Mouse (Mus musculus) 3134 (cell line): ENCODE measurements around the gene Tmem273.

Source experiments
- DNase-seq: peaks from one replicate; pipeline ENCODE4 v3.0.0-alpha.2; 2011; ENCODE audit warnings: low spot score; ENCODE audit not compliant: insufficient read length; ENCODE audit errors: extremely low read depth

Tmem273 gene

GRCm38 (mm10) chr14:32801662-32802024, 15.9 kb downstream of the Tmem273 start:
- no peak for DNase-seq

- DNase-seq = no peak
These were observed 24.3 kb downstream of the Tmem273 start for GRCm38 (mm10) chr14:32810111-32810510.

GRCm38 (mm10) chr14:32812429-32812828, 26.7 kb downstream of the Tmem273 start:
- DNase-seq = no peak

- no peak for DNase-seq
These were observed 29.2 kb downstream of the Tmem273 start for GRCm38 (mm10) chr14:32814961-32815360.

DNA sequence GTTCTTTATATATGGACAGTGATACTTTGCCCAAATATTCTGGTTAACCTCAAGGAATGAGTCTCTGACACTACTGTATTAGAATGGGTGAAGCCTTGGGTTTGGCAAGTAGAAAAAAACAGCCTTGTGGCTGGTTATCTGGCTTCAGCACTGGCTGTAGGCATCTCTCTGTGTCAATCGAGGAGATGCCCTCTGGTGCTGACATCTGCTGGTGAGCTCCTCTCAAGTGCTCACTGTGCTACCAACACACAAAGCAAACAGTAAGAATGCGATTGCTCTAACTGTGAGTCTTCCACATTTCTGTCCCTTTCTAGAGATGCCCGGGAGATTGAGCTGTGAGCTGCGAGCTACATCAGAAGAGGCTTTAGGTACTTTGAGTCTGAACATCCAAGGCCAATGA, 30.8 kb downstream of the Tmem273 start:
- no peak for DNase-seq

DNA sequence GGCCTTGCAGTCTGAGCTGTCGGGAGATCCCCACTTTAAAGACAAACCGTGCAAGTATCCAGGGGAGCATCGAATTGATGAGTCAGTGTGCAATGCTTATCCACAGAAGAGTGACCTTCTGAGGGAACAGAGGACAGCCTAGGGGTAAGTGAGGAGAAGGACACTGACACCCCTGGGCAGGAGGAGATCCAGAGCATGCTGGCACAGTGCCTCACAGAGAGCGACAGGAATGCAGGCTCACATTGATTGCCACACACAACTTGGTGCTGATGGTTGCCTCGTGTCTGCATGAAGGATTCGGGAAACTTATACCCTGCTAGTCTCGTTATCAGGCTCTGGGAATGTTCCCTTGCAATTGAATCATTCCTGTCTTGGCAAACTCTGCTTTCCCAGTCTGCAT, 31.5 kb downstream of the Tmem273 start:
- no peak for DNase-seq

DNA sequence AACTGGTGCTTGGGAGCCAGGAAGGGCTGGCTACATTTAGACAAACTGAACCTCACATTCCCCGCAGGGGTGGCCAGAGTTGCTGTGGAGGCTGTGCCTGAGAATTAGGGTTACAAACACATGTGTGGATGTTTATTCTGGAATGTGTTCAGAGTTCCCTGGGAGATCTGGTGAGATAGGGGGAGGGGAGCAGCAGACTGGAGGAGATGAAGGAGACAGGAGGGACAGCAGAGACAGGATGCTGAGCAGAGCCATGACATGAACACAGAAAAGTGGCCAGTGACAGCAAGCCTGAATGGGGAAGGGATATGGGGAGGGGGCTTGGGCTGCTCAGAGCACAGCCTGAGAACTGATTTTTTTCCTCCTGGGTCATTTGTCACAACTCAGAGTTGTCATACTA, 33.5 kb downstream of the Tmem273 start:
- no peak for DNase-seq

GRCm38 (mm10) chr14:32822812-32823211, 37.0 kb downstream of the Tmem273 start:
- no peak for DNase-seq

DNA sequence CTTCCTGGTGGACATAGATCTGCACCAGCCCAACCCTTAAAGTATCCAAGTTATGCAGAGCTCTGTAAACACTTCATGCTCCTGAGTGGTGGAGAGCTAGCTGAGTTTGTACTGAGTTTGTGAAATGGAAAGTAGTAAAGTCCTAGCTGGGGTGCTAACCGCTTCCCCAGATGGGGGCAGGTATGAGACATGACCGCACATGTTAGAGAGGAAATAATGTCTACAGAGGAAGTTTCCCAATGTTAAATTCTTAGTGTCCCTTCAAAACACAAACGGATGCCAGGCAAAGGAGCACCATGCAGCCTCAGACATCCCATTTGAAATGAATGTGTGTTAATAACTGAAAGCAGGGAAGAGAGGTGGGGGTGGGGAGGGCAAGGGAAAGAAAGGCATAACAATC, 38.1 kb downstream of the Tmem273 start:
- DNase-seq = no peak

GRCm38 (mm10) chr14:32824267-32825150, 38.7 kb downstream of the Tmem273 start:
- DNase-seq = no peak

- no peak for DNase-seq
These were observed 39.8 kb downstream of the Tmem273 start for GRCm38 (mm10) chr14:32825426-32826032.

DNA sequence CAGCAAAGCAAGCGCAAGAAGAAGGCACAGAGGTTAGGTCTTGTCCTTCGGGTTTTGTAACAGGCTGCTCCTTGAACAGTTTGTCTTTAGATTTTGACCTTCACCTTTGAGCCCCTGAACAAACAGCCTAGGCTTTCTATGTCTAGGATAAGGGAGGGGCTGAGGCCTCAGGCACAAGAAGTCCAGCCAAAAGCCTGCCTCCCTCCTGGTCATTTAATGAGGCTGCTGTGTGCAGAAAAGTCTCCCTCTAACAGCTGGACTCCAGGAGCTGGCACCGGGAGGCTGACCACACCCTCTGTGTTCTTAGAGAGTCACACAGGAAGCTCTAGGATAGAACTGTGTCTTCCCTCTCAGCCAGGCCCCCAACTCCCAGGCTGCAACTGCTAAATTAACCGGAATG, 41.4 kb downstream of the Tmem273 start:
- no peak for DNase-seq

GRCm38 (mm10) chr14:32827994-32828650, 42.4 kb downstream of the Tmem273 start:
- no peak for DNase-seq

GRCm38 (mm10) chr14:32833847-32834246, 48.1 kb downstream of the Tmem273 start, which contains the start of gene Fam170b:
Gene Fam170b (plus strand): TSS chr14:32833962.
- DNase-seq = no peak

DNA sequence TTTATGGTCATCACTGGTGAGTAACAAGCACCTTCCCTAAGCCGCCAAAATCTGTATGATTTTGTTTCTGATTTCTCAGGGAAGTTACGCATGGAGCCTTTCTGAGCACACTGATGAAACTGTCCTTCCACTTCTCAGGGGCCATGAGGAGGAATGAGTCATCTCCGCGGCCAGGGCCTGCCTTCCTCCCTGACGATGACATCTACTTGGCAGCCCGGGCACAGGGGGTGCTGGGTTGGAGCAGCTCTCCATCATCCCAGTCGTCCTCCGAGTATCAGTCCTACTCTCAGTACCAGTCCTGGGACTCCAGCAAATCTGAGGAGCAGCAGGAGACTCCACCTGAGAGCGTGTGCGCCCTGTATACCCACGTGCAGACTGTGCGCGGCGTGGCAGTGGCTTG, 49.4 kb downstream of the Tmem273 start:
- DNase-seq = no peak

DNA sequence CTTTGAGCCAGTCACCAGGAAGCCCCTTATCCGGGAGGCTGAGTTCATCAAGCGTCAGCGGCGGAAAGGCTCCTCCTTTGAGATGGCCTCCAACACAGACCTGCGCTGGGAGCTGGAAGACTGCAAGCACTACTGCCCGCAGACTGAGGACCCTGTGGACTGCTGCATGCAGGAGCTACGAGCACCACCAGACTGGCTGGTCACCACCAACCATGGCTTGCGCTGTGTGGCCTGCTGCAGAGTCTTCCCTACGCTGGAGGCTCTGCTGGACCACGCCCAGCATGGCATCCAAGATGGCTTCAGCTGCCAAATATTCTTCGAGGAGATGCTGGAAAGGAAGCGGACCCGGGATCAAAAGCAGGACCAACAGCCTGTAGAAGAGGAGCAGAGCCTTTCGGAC, 49.8 kb downstream of the Tmem273 start:
- DNase-seq = no peak

GRCm38 (mm10) chr14:32836191-32836590, 50.4 kb downstream of the Tmem273 start:
- DNase-seq = no peak

DNA sequence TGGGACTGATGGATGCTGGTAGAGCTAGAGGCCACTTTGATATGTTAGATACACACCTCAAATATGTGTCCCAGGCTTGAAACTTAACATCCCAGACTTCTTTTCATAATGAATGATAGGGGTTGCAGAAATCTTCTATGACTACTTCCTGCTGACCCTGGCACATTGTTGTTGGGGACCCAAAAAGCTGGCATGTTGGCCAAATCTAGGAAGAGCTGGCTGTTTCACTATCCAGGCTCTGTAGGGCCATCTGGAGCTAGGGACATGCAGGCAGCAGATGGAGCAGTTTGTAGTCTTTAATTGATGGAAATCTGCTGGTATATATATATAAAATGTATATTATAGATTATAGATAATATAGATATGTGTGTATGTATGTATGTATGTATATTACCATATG, 56.3 kb downstream of the Tmem273 start:
- no peak for DNase-seq

DNA sequence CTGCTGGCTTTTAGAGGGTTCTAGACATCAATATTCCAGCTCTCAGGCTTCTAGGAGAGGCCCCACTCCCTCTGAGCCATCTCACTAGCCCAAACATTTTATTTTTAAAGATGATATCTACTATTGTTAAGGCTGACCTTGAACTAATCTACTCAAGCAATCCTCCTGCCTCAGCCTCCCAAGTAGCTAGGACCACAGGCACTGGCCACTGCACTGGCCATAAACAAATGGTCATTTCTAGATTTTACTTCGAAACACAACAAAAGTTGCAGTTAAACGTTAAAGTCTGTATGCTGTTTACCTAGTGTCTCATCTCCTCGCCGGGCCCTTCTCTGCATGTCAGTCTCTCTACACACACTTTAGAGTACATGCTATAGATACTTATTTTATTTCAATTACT, 68.3 kb downstream of the Tmem273 start:
- no peak for DNase-seq

DNA sequence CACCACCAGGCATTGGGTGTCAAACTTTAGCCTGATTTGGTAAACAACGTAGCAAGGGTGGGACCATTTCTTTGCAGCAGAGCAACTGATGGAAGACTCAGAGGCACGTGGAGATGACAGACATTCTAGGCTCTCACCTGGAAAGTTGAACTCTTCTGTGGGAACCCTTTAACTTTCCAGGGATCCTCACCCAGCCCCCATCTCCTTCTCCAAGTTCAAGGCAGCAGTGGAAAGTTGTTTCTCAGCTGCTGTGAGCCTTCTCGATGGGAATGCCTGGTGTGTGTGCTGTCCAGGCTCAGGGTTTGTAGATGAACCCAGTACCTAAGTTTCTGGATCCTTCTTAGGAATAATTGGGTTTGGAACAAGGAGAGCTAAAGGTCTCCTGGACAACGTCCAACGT, 70.5 kb downstream of the Tmem273 start:
- no peak for DNase-seq

DNA sequence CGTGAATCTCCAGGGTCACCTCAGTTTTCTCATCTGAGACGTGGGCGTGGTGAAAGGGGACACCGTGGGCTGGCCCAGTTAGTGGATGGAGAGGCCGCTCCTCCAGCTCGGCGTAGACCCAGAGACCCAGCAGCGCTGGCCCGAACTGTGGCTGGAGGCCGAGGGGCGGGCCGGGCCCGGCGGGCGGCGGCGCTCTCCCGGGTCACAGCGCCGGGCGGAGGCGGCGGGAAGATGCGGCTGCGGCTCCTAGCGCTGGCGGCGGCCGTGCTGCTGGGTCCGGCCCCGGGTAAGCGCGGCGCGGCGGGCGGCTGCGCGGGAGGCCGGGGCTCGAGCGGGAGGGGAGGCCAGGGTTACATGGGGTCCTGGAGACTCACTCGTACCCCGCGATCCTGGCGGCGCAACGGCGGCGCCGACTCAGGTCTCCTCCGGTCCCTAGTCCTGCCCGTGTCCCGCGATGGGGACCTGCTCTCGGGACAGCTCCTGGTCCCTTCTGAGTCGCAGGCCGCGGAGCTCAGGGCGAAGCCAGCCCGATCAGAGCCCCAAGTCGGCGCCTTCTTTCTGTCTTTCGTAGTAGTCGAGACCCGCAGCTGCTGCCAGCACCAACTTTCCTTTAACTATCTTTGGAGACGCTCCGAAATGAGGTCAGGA, 71.0 kb downstream of the Tmem273 start, which contains the start of gene Vstm4:
Gene Vstm4, plus strand, starts transcription at position 76 of the 648 bp plus-strand sequence.
- no peak for DNase-seq
